Mouse (Mus musculus): ENCODE results near the gene Mtss1l. TPM values are rescaled to one million over a fixed set of nuclear protein-coding genes. Genes with fewer than 3 reads are reported as not detected.

Mtss1l gene
- 141 and 176 TPM in 2 replicates for polyA plus RNA-seq (2012; rRNA removed)

GRCm38 (mm10) chr8:110720685-110721598, at the start of gene Mtss1l:
Mtss1l (plus strand) TSS chr8:110721476.

Other genes with a start within 250 kb of the Mtss1l start
- 41.9 and 43.7 TPM in 2 replicates for gene Vac14, start 102.9 kb upstream of the Mtss1l start, polyA plus RNA-seq (2012; rRNA removed)
- gene Il34, start 84.4 kb downstream of the Mtss1l start, polyA plus RNA-seq (2012; rRNA removed) = 7.6 and 9.2 TPM in 2 replicates
- gene Cog4, start 125.1 kb downstream of the Mtss1l start, polyA plus RNA-seq (2012; rRNA removed) = 44.9 TPM in 2 replicates
- 59.1 and 59.3 TPM in 2 replicates for gene Sf3b3, start 125.3 kb downstream of the Mtss1l start, polyA plus RNA-seq (2012; rRNA removed)
- gene Fuk, start 181.0 kb downstream of the Mtss1l start, polyA plus RNA-seq (2012; rRNA removed) = 10.0 and 10.8 TPM in 2 replicates
- 33.4 and 40.1 TPM in 2 replicates for gene St3gal2, start 198.4 kb downstream of the Mtss1l start, polyA plus RNA-seq (2012; rRNA removed)

Measured in central nervous system, embryonic 18 days (tissue).